Comparison of ENCODE assay signal across 31 mouse cellular contexts in the genomic region with DNA sequence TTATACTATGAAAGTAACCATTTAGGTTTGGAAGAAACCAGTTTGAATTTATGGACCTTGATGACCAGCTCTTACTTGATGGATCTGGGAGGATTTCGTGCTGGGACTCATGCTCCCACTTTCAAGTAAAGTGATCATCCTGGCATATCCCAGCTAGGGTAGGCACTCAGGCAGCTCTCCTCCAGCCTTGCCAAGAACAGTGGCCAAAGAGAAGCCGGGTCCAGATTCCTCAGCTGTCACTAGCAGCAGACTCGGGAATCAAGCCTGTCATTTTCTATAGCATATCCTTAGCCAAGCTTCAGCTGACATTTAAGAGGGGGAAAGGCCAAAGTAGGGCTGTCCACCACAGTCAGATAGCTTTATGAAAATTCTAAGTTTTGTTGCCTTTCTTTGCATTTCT. TPM values are rescaled to one million over a fixed set of nuclear protein-coding genes. Genes with fewer than 3 reads are reported as not detected.
DNase-seq lines count a peak whose midpoint lies in the region; ATAC-seq lines count a peak whose summit lies in the region.
"Had no signal": no experiment of that assay in that cellular context is flagged by ENCODE, and none has a peak within 500 bp of the region (broad histone marks: within the 10 kb centered on the region; RNA-seq: fewer than 3 reads in every experiment).

No protein-coding gene starts in this region.

- no peak overlapping the region for H3K4me3 ChIP-seq in midbrain, embryonic 11.5 days (ENCODE audit: low read depth, low read length)
- H3K4me3 ChIP-seq in midbrain, embryonic 16.5 days (ENCODE audit: low read depth, low read length) = no peak overlapping the region
- H3K4me3 ChIP-seq: erythroblast, embryonic 14.5 days; hindbrain, embryonic 10.5 days; intestine, embryonic 15.5 days; megakaryocyte, embryonic 14.5 days; midbrain, embryonic 13.5 days had no signal

- ATAC-seq in midbrain, embryonic 11.5 days (ENCODE audit: low FRiP score) = no peak
- ATAC-seq in midbrain, embryonic 16.5 days = no peak
- ATAC-seq: activated CD4-positive, CD25-positive, alpha-beta regulatory T cell, adult 4 months; forebrain, embryonic 16.5 days; hindbrain, embryonic 16.5 days; intestine, embryonic 15.5 days; midbrain, embryonic 13.5 days had no signal

- H3K9ac ChIP-seq in midbrain, embryonic 11.5 days (ENCODE audit: low read length) = no peak overlapping the region
- no peak overlapping the region for H3K9ac ChIP-seq in midbrain, embryonic 16.5 days (ENCODE audit: low read depth, low read length)
- H3K9ac ChIP-seq: intestine, embryonic 15.5 days; midbrain, embryonic 13.5 days had no signal

- DNase-seq in adrenal gland, postnatal 36 days = peak; percentile 4 to 26
- no peak for DNase-seq in adrenal gland, adult 2 months
- peak; percentile 75 for DNase-seq in gastrocnemius, adult 18-20 months (ENCODE audit: low spot score)
- DNase-seq in gastrocnemius, postnatal 4 days (ENCODE audit: low spot score in 2 of 2) = no peak
- DNase-seq in midbrain, embryonic 11.5 days (ENCODE audit: low spot score, missing footprints) = peak; percentile 39
- DNase-seq in ovary, postnatal 10 days (ENCODE audit: low spot score) = no peak
- no peak for DNase-seq in lung, postnatal 25 days (ENCODE audit: low spot score)
- DNase-seq: adrenal gland, postnatal 10 days; heart, postnatal 14 days; kidney, adult 8-10 months; layer of hippocampus, postnatal 36 days; liver; lung, postnatal 4 days; right cerebral cortex, adult 18-20 months; thymus, adult 18-20 months; thymus, postnatal 25 days had no signal

- no peak overlapping the region for H3K4me2 ChIP-seq in midbrain, embryonic 11.5 days
- no peak overlapping the region for H3K4me2 ChIP-seq in midbrain, embryonic 16.5 days (ENCODE audit: low read length)
- H3K4me2 ChIP-seq: intestine, embryonic 15.5 days; midbrain, embryonic 13.5 days had no signal

- no peaks in the 10 kb centered on the region for H3K27me3 ChIP-seq in midbrain, embryonic 11.5 days (ENCODE audit: control insufficient read depth, insufficient read depth, low read length)
- H3K27me3 ChIP-seq in midbrain, embryonic 16.5 days (ENCODE audit: control insufficient read depth, insufficient read depth, low read depth, low read length) = no peaks in the 10 kb centered on the region
- H3K27me3 ChIP-seq: CH12.LX; midbrain, embryonic 13.5 days had no signal

- H3K4me1 ChIP-seq in midbrain, embryonic 11.5 days (ENCODE audit: control insufficient read depth, insufficient read depth, low read length) = peaks cover 3% of the 10 kb centered on the region; the same call in 1 of the 2 replicates
- H3K4me1 ChIP-seq in midbrain, embryonic 16.5 days (ENCODE audit: control insufficient read depth, insufficient read depth, low read length) = peaks cover 15% of the 10 kb centered on the region; the same call in 1 of the 2 replicates
- H3K4me1 ChIP-seq: intestine, embryonic 15.5 days had no signal

- H3K27ac ChIP-seq in midbrain, embryonic 11.5 days (ENCODE audit: low read depth, low read length) = no peak overlapping the region
- H3K27ac ChIP-seq in midbrain, embryonic 16.5 days (ENCODE audit: low read length) = no peak overlapping the region
- H3K27ac ChIP-seq: hindbrain, embryonic 10.5 days; intestine, embryonic 15.5 days; kidney, postnatal 0 days; midbrain, embryonic 13.5 days; stomach, postnatal 0 days had no signal

- 81% methylated on average over 3 of the region's 3 CpGs for WGBS in midbrain, embryonic 11.5 days
- 80% methylated on average over 3 of the region's 3 CpGs for WGBS in midbrain, embryonic 16.5 days

- no peaks in the 10 kb centered on the region for H3K36me3 ChIP-seq in midbrain, embryonic 11.5 days (ENCODE audit: control insufficient read depth, insufficient read depth, low read length)
- H3K36me3 ChIP-seq in midbrain, embryonic 16.5 days (ENCODE audit: control insufficient read depth, insufficient read depth, low read length) = no peaks in the 10 kb centered on the region
- H3K36me3 ChIP-seq: hindbrain, embryonic 10.5 days; intestine, embryonic 15.5 days; midbrain, embryonic 13.5 days had no signal

- H3K9me3 ChIP-seq in midbrain, embryonic 11.5 days (ENCODE audit: control insufficient read depth, low read length) = no peaks in the 10 kb centered on the region
- H3K9me3 ChIP-seq in midbrain, embryonic 16.5 days (replicated peaks; ENCODE audit: control insufficient read depth, low read length, poor library complexity, severe bottlenecking) = no peaks in the 10 kb centered on the region
- H3K9me3 ChIP-seq: hindbrain, embryonic 10.5 days; intestine, embryonic 15.5 days; megakaryocyte, embryonic 14.5 days; midbrain, embryonic 13.5 days had no signal

RNA-seq across cellular contexts. Expression of a gene that starts 3.0 kb away (rescaled TPM):
- 1,000 to 10,000 TPM; 1,377 to 1,854 TPM for total RNA-seq in adrenal gland, postnatal 36 days (2021)
- 1,000 to 10,000 TPM; 2,164 to 4,256 TPM for total RNA-seq in adrenal gland, adult 2 months (2021)
- polyA plus RNA-seq in adrenal gland, adult 2 months (2012; rRNA removed) = 1,180 and 2,323 TPM in 2 replicates
- 1,000 to 10,000 TPM; 1,448 to 1,773 TPM for total RNA-seq in gastrocnemius, adult 18-20 months (2021)
- total RNA-seq in gastrocnemius, postnatal 4 days (2021) = 1,000 to 10,000 TPM; 1,435 to 1,848 TPM
- 3.5 and 3.9 TPM in 2 replicates for polyA plus RNA-seq in midbrain, embryonic 11.5 days (2014; fragmentation: Nextera tagmentation; extraction: Ambion mirVana)
- 1.8 and 3.6 TPM in 2 replicates for polyA plus RNA-seq in midbrain, embryonic 16.5 days (2015; fragmentation: Nextera tagmentation; extraction: Ambion mirVana)
- total RNA-seq: neutrophil, adult 5-6 weeks had no signal

RNA-seq across cellular contexts. Expression of a gene that starts 25.8 kb away (rescaled TPM):
- 10 to 100 TPM; 39.6 to 41.8 TPM for total RNA-seq in adrenal gland, postnatal 36 days (2021)
- total RNA-seq in adrenal gland, adult 2 months (2021) = 10 to 100 TPM; 30.0 to 47.8 TPM
- 76.8 and 88.9 TPM in 2 replicates for polyA plus RNA-seq in adrenal gland, adult 2 months (2012; rRNA removed)
- 10 to 100 TPM; 17.2 to 19.0 TPM for total RNA-seq in gastrocnemius, adult 18-20 months (2021)
- 1 to 10 TPM; 4.6 to 6.4 TPM for total RNA-seq in gastrocnemius, postnatal 4 days (2021)
- 108 and 118 TPM in 2 replicates for polyA plus RNA-seq in midbrain, embryonic 11.5 days (2014; fragmentation: Nextera tagmentation; extraction: Ambion mirVana)
- polyA plus RNA-seq in midbrain, embryonic 16.5 days (2015; fragmentation: Nextera tagmentation; extraction: Ambion mirVana) = 19.4 and 22.0 TPM in 2 replicates

RNA-seq across cellular contexts. Expression of a gene that starts 52.1 kb away (rescaled TPM):
- under 1 TPM in 1 of 2 experiments, not detected in 1; 0.40 TPM for total RNA-seq in adrenal gland, postnatal 36 days (2021)
- under 1 TPM in 1 of 2 experiments, not detected in 1; 0.59 TPM for total RNA-seq in adrenal gland, adult 2 months (2021)
- polyA plus RNA-seq in adrenal gland, adult 2 months (2012; rRNA removed) = 0.26 and 0.33 TPM in 2 replicates
- under 1 TPM; 0.31 to 0.71 TPM for total RNA-seq in gastrocnemius, adult 18-20 months (2021)
- under 1 TPM; 0.29 to 0.31 TPM for total RNA-seq in gastrocnemius, postnatal 4 days (2021)
- 0.14 TPM in 1 of 2 replicates, not detected in the other for polyA plus RNA-seq in midbrain, embryonic 11.5 days (2014; fragmentation: Nextera tagmentation; extraction: Ambion mirVana)
- polyA plus RNA-seq in midbrain, embryonic 16.5 days (2015; fragmentation: Nextera tagmentation; extraction: Ambion mirVana) = not detected in 2 replicates
- total RNA-seq: ES-E14; heart, postnatal 14 days; layer of hippocampus, postnatal 36 days; neutrophil, adult 5-6 weeks had no signal
- polyA plus RNA-seq: cerebellum, adult 2 months; forebrain, embryonic 16.5 days; hindbrain, embryonic 10.5 days; hindbrain, embryonic 16.5 days; midbrain, embryonic 13.5 days had no signal

Comparison
In these comparisons a context has a peak if more than half of its experiments do, and no peak if none do; other contexts are left out.
1. DNase-seq: peak in adrenal gland, postnatal 36 days (2 of 2), gastrocnemius, adult 18-20 months (single experiment) and midbrain, embryonic 11.5 days (single experiment); none in adrenal gland, adult 2 months (single experiment), gastrocnemius, postnatal 4 days (0 of 2), ovary, postnatal 10 days (single experiment) and lung, postnatal 25 days (single experiment).